Mouse (Mus musculus) midbrain, embryonic 16.5 days (tissue): ENCODE results near the gene Trmt5. TPM values are rescaled to one million over a fixed set of nuclear protein-coding genes. Genes with fewer than 3 reads are reported as not detected.

ENCODE experiments used
- ATAC-seq: fragments of 200-750 bp; cut with Nextera tagmentation; 2 replicates; pipeline ENCODE4 v1.8.0; 2017; ENCODE audit warnings: moderate TSS enrichment
- H3K27ac ChIP-seq: fragments of 300-500 bp; sonication (generic); 2 replicates; pipeline ENCODE4 v1.5.1; 2014; ENCODE audit warnings: mild to moderate bottlenecking, low read length, mixed read lengths
- H3K27me3 ChIP-seq: fragments of 300-500 bp; sonication (generic); 2 replicates; pipeline ENCODE4 v1.6.1; 2014; ENCODE audit warnings: low read depth, low read length, mixed read lengths; ENCODE audit not compliant: control insufficient read depth, insufficient read depth
- H3K36me3 ChIP-seq: fragments of 300-500 bp; sonication (generic); 2 replicates; pipeline ENCODE4 v1.6.1; 2014; ENCODE audit warnings: mild to moderate bottlenecking, low read length, moderate library complexity, mixed read lengths; ENCODE audit not compliant: control insufficient read depth, insufficient read depth
- H3K4me1 ChIP-seq: fragments of 300-500 bp; sonication (generic); 2 replicates; pipeline ENCODE4 v1.6.1; 2014; ENCODE audit warnings: mild to moderate bottlenecking, low read length, mixed read lengths; ENCODE audit not compliant: control insufficient read depth, insufficient read depth
- H3K4me2 ChIP-seq: fragments of 300-500 bp; sonication (generic); 2 replicates; pipeline ENCODE4 v1.6.1; 2014; ENCODE audit warnings: mild to moderate bottlenecking, low read length, mixed read lengths
- H3K4me3 ChIP-seq: fragments of 300-500 bp; sonication (generic); 2 replicates; pipeline ENCODE4 v1.5.1; 2014; ENCODE audit warnings: low read depth, mild to moderate bottlenecking, low read length, moderate library complexity, mixed read lengths
- H3K9ac ChIP-seq: fragments of 300-500 bp; sonication (generic); 2 replicates; pipeline ENCODE4 v1.6.1; 2014; ENCODE audit warnings: low read depth, low read length, mixed read lengths
- H3K9me3 ChIP-seq: fragments of 300-500 bp; sonication (generic); replicated peaks from 2 replicates; pipeline ENCODE4 v1.6.1; 2014; ENCODE audit warnings: mild to moderate bottlenecking, low read length, mixed read lengths; ENCODE audit not compliant: control insufficient read depth, poor library complexity, severe bottlenecking
- WGBS: fragments of 180-500 bp; shearing (Covaris S2); extraction: QIAGEN DNeasy Blood & Tissue Kit; methylation state at CpG from one replicate; pipeline ENCODE4 v1.1.7; 2014; 5-methylcytosine and 5-hydroxymethylcytosine counted together
- polyA plus RNA-seq: library from polyadenylated mRNA; unstranded; fragments of >200 nt; fragmentation: Nextera tagmentation; extraction: Ambion mirVana; gene quantifications from 2 replicates; pipeline ENCODE4 v1.2.1, GENCODE M21; 2015

Trmt5 gene
- polyA plus RNA-seq = 16.6 and 17.9 TPM in 2 replicates

- H3K27ac ChIP-seq = peak within 1 kb of the TSS; percentile 85
- H3K4me1 ChIP-seq = peaks cover 23% of the 10 kb centered on the region
- peak; percentile 98 for ATAC-seq
- peak within 1 kb of the TSS; percentile 87 for H3K4me3 ChIP-seq
- WGBS = under 1% methylated on average over 53 of the region's 53 CpGs
- peaks cover 9% of the 10 kb centered on the region; the same call in 1 of the 2 replicates for H3K36me3 ChIP-seq
- no peaks in the 10 kb centered on the region for H3K9me3 ChIP-seq
- peak within 1 kb of the TSS; percentile 90 for H3K9ac ChIP-seq
- no peaks in the 10 kb centered on the region for H3K27me3 ChIP-seq
- H3K4me2 ChIP-seq = peak within 1 kb of the TSS; percentile 83
Observed at GRCm38 (mm10) chr12:73286287-73287092, at the start of gene Trmt5, which contains the start of gene Slc38a6. TSS of gene Trmt5 (minus strand) at chr12:73286710. TSS of gene Slc38a6 (plus strand) at chr12:73286779.

GRCm38 (mm10) chr12:73334051-73334551 is 47.6 kb upstream of the Trmt5 start:
- Histone ChIP-seq H3K36me3 (no peaks in the 10 kb centered on the region), H3K9ac (no peak overlapping the region), H3K4me3 (no peak overlapping the region), H3K27ac (no peak overlapping the region), H3K9me3 (no peaks in the 10 kb centered on the region), H3K4me1 (no peaks in the 10 kb centered on the region), H3K27me3 (no peaks in the 10 kb centered on the region), H3K4me2 (no peak overlapping the region)
- no peak for ATAC-seq
- 59% methylated on average over 8 of the region's 8 CpGs for WGBS

DNA sequence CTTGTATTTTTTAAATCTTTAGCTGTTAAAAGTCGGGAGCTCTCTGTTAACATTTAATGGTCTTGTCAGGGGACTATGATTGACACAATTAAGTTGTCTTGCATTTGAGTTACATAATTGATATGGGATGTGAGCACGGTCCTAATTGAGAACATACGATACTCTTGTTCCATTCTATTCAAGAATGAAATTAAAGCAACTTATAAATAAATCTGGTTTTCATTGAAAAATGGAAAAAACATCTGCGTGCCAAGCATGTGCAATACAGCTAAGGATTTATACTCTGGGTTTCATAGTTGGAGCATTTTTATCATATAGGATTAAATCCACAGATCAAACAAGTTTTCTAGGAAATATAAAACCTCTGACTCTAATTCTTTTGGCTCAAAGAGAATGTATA is 46.2 kb upstream of the Trmt5 start:
- WGBS = 86% methylated on average over 4 of the region's 4 CpGs
- Histone ChIP-seq H3K27ac (no peak overlapping the region), H3K9me3 (no peaks in the 10 kb centered on the region), H3K4me3 (no peak overlapping the region), H3K4me1 (no peaks in the 10 kb centered on the region), H3K4me2 (no peak overlapping the region), H3K27me3 (no peaks in the 10 kb centered on the region), H3K36me3 (no peaks in the 10 kb centered on the region), H3K9ac (no peak overlapping the region)
- no peak for ATAC-seq

- WGBS = 86% methylated on average over 7 of the region's 7 CpGs
- no peak overlapping the region for H3K4me2 ChIP-seq
- no peaks in the 10 kb centered on the region for H3K9me3 ChIP-seq
- H3K4me3 ChIP-seq = no peak overlapping the region
- ATAC-seq = no peak
- no peaks in the 10 kb centered on the region for H3K36me3 ChIP-seq
- H3K27ac ChIP-seq = no peak overlapping the region
- no peaks in the 10 kb centered on the region for H3K4me1 ChIP-seq
- no peak overlapping the region for H3K9ac ChIP-seq
- no peaks in the 10 kb centered on the region for H3K27me3 ChIP-seq
Observed at GRCm38 (mm10) chr12:73330236-73330635, 43.7 kb upstream of the Trmt5 start.

DNA sequence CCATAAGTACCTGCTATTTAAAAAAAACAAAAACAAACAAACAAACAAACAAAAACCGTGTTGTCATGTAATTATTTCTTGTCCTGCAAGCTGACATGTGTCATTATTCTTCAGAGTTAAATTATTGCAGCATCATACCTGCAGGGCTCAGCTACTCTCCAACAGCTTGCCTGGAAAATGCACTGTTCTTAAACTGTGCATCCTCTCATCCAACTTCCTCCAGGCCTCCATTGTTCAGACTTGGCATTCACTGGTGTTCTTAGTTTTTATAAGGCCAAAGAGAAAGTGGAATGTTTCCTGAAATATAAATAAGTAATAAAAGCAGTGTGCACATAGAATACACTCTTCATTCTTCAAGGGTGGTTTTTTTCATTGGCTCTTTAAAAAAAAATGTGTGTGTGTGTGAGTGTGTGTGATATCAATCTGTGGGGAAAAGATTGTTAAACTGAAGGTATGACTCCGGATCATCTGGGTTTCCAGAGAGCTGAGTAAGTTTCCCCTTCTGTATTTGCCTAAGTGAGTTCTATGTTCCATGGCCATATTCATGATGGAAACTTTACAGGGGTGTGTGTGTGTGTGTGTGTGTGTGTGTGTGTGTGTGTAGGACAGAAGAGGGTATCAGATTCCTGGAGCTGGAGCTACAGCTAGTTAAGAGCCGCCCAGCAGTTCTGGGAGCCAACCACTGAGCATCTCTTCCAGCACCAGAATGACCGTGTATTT is 42.1 kb upstream of the Trmt5 start:
- ATAC-seq = no peak
- no peaks in the 10 kb centered on the region for H3K9me3 ChIP-seq
- 92% methylated on average over 4 of the region's 4 CpGs for WGBS

GRCm38 (mm10) chr12:73327381-73327780 is 40.9 kb upstream of the Trmt5 start:
- Histone ChIP-seq H3K9me3 (no peaks in the 10 kb centered on the region), H3K27ac (no peak overlapping the region), H3K4me3 (no peak overlapping the region), H3K27me3 (no peaks in the 10 kb centered on the region), H3K4me1 (no peaks in the 10 kb centered on the region), H3K9ac (no peak overlapping the region), H3K4me2 (no peak overlapping the region), H3K36me3 (no peaks in the 10 kb centered on the region)
- WGBS = 79% methylated on average over 3 of the region's 3 CpGs
- no peak for ATAC-seq

More for the DNA sequence above, 42.1 kb upstream of the Trmt5 start:
- Histone ChIP-seq H3K27ac (no peak overlapping the region), H3K27me3 (no peaks in the 10 kb centered on the region), H3K4me3 (no peak overlapping the region), H3K9ac (no peak overlapping the region), H3K4me2 (no peak overlapping the region), H3K4me1 (no peaks in the 10 kb centered on the region), H3K36me3 (no peaks in the 10 kb centered on the region)

GRCm38 (mm10) chr12:73325617-73326016 is 39.1 kb upstream of the Trmt5 start:
- Histone ChIP-seq H3K4me3 (no peak overlapping the region), H3K9ac (no peak overlapping the region), H3K4me2 (no peak overlapping the region), H3K27me3 (no peaks in the 10 kb centered on the region), H3K36me3 (no peaks in the 10 kb centered on the region), H3K27ac (no peak overlapping the region), H3K4me1 (no peaks in the 10 kb centered on the region), H3K9me3 (no peaks in the 10 kb centered on the region)
- no peak for ATAC-seq
- 57% methylated on average over 4 of the region's 4 CpGs for WGBS

DNA sequence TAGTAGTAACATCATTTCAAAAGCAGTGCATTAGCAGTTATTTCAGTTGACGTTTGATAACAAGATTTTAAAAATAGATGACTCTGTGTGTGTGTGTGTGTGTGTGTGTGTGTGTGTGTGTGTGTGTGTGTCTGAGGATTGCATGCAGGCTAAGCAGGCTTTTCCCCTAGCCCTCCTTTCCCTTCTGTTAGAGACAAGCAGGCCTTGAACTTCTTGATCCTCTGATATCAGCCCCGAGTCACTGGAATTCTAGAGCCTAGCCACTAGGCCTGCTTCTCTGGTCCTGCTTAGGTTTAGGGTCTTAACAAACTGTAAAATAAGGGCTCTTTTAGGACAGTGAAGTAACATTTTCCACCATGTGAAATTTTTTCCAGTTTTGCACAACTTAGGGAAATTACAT is 38.7 kb upstream of the Trmt5 start:
- H3K4me3 ChIP-seq = no peak overlapping the region
- H3K27ac ChIP-seq = no peak overlapping the region
- no peaks in the 10 kb centered on the region for H3K36me3 ChIP-seq
- no peaks in the 10 kb centered on the region for H3K9me3 ChIP-seq
- no peak overlapping the region for H3K9ac ChIP-seq
- no peak for ATAC-seq
- 71% methylated on average over 2 of the region's 2 CpGs for WGBS
- H3K4me1 ChIP-seq = no peaks in the 10 kb centered on the region
- H3K4me2 ChIP-seq = no peak overlapping the region
- H3K27me3 ChIP-seq = no peaks in the 10 kb centered on the region

DNA sequence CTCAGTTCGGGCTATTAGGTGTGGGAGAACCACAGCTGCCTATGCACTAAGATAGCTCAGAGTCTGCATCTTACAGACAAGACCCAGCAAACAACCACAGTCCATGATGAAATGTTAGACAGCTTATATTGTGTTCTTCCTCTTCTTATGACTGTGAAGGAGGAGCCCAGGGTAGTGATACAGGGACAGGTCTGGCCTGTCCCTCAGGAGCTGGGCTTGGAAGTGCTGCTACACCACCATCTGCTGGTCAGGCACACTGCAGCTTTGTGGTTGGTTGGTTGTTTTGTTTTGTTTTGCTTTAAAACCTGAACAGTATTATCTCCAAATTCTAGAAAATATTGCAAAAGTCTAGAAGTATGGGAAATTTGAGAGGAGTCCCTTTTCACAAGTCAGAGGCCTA is 38.2 kb upstream of the Trmt5 start:
- Histone ChIP-seq H3K4me2 (no peak overlapping the region), H3K27ac (no peak overlapping the region), H3K36me3 (no peaks in the 10 kb centered on the region), H3K9me3 (no peaks in the 10 kb centered on the region), H3K27me3 (no peaks in the 10 kb centered on the region), H3K4me1 (no peaks in the 10 kb centered on the region), H3K9ac (no peak overlapping the region), H3K4me3 (no peak overlapping the region)
- 97% methylated on average over 1 of the region's 1 CpGs for WGBS
- no peak for ATAC-seq
